Mouse (Mus musculus): ENCODE measurements around the gene C2cd5. TPM values are rescaled to one million over a fixed set of nuclear protein-coding genes. Genes with fewer than 3 reads are reported as not detected.

C2cd5 gene
- total and polyA plus RNA-seq, 3 experiments: 19.1 to 22.3 (median 19.7) TPM

DNA sequence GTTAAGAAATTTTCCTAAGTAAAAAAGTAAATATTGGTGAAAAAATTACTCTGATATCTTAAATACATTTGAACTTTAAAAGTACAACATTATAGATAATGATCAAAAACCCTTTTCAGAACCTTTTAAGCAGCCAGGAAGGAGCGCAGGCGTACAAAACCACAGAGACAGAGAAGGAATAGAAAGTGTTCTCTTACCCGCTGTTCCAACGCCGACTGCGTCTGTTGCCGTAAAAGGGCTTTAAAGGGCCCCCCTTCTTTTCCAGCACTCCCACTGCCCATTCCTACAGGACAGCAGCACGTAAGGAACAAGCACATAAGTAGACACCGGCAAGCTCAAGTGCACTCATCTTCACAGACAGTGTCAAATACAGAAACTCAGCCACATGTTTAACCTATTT is 33.1 kb downstream of the C2cd5 start:
- no peak overlapping the region for H3K4me3 ChIP-seq (replicated peaks in 1 of 3; ENCODE audit: low read depth in 2 of 3, low read length in 2 of 3, poor library complexity in 1 of 3)
- no peak for DNase-seq (ENCODE audit: extremely low read depth)

GRCm38 (mm10) chr6:143064047-143064446 is 35.9 kb downstream of the C2cd5 start:
- dilution Hi-C loops (cut with MboI; ENCODE audit: extremely low pct_ligation_motif_present, extremely low pct_unique_long_range_greater_than_20kb, low sequenced_read_pairs) (no loop called here), in situ Hi-C loops (cut with MboI; ENCODE audit: low pct_ligation_motif_present, low pct_unique_long_range_greater_than_20kb, low sequenced_read_pairs) (no loop called here)
- Histone ChIP-seq H3K79me2 (replicated peaks; ENCODE audit: control insufficient read depth, extremely low read depth, insufficient read depth, poor library complexity, severe bottlenecking) (no peaks in the 10 kb centered on the region), H3K27me3 (replicated peaks) (no peaks in the 10 kb centered on the region), H3K4me1 (ENCODE audit: control insufficient read depth in 1 of 2, insufficient read depth in 2 of 2) (no peaks in the 10 kb centered on the region), H3K36me3 (replicated peaks in 1 of 2; ENCODE audit: control insufficient read depth in 1 of 2, insufficient read depth in 1 of 2, low read length in 1 of 2) (peaks cover 13 to 77% of the 10 kb centered on the region in 2 experiments), H3K4me2 (ENCODE audit: insufficient read depth, low read depth, poor library complexity, severe bottlenecking) (no peak overlapping the region), H3K27ac (ENCODE audit: insufficient read depth, low read depth) (no peak overlapping the region), H3K9ac (ENCODE audit: insufficient read depth, low read depth) (no peak overlapping the region), H3K4me3 (replicated peaks in 1 of 3; ENCODE audit: low read depth in 2 of 3, low read length in 2 of 3, poor library complexity in 1 of 3) (no peak overlapping the region), H3K9me3 (replicated peaks; ENCODE audit: low read length) (no peaks in the 10 kb centered on the region)
- TF ChIP-seq GABPA (IDR thresholded peaks at IDR 0.05; ENCODE audit: insufficient replicate concordance, low read depth, low read length): no peak
- no peak for TF ChIP-seq JUND (conservative IDR thresholded peaks at IDR 0.05; ENCODE audit: low read depth, low read length)
- no peak for TF ChIP-seq ZMIZ1 (IDR thresholded peaks at IDR 0.05; ENCODE audit: low read depth, low read length)
- no peak for TF ChIP-seq PAX5 (IDR thresholded peaks at IDR 0.05; ENCODE audit: low read length)
- no peak for TF ChIP-seq CTCF (conservative IDR thresholded peaks at IDR 0.05 in 1 of 2, IDR thresholded peaks at IDR 0.05 in 1 of 2; ENCODE audit: low read depth in 2 of 2, low read length in 2 of 2)
- DNase-seq (ENCODE audit: extremely low read depth): no peak

More for the DNA sequence above, 33.1 kb downstream of the C2cd5 start:
- H3K9me3 ChIP-seq (replicated peaks; ENCODE audit: low read length): no peaks in the 10 kb centered on the region
- no peak overlapping the region for H3K9ac ChIP-seq (ENCODE audit: insufficient read depth, low read depth)
- no peaks in the 10 kb centered on the region for H3K4me1 ChIP-seq (ENCODE audit: control insufficient read depth in 1 of 2, insufficient read depth in 2 of 2)
- dilution Hi-C loops (cut with MboI; ENCODE audit: extremely low pct_ligation_motif_present, extremely low pct_unique_long_range_greater_than_20kb, low sequenced_read_pairs) (no loop called here), in situ Hi-C loops (cut with MboI; ENCODE audit: low pct_ligation_motif_present, low pct_unique_long_range_greater_than_20kb, low sequenced_read_pairs) (no loop called here)
- no peaks in the 10 kb centered on the region for H3K79me2 ChIP-seq (replicated peaks; ENCODE audit: control insufficient read depth, extremely low read depth, insufficient read depth, poor library complexity, severe bottlenecking)
- TF ChIP-seq TCF12 (IDR thresholded peaks at IDR 0.05; ENCODE audit: low read depth, low read length) (no peak), JUN (IDR thresholded peaks at IDR 0.05; ENCODE audit: insufficient read depth, low read depth, low read length) (no peak), ZC3H11A (IDR thresholded peaks at IDR 0.05; ENCODE audit: low read depth, low read length) (no peak), POLR2AphosphoS2 (IDR thresholded peaks at IDR 0.05; ENCODE audit: low read depth, low read length) (no peak), RAD21 (IDR thresholded peaks at IDR 0.05; ENCODE audit: low read depth, low read length) (no peak), USF2 (conservative IDR thresholded peaks at IDR 0.05; ENCODE audit: low read depth, low read length) (no peak), ETS1 (conservative IDR thresholded peaks at IDR 0.05; ENCODE audit: low read depth, low read length) (no peak), TBP (conservative IDR thresholded peaks at IDR 0.05; ENCODE audit: low read depth, low read length) (no peak)
- no peaks in the 10 kb centered on the region for H3K27me3 ChIP-seq (replicated peaks)
- no peak overlapping the region for H3K4me2 ChIP-seq (ENCODE audit: insufficient read depth, low read depth, poor library complexity, severe bottlenecking)
- no peak overlapping the region for H3K27ac ChIP-seq (ENCODE audit: insufficient read depth, low read depth)
- H3K36me3 ChIP-seq (replicated peaks in 1 of 2; ENCODE audit: control insufficient read depth in 1 of 2, insufficient read depth in 1 of 2, low read length in 1 of 2): peaks cover 17 to 68% of the 10 kb centered on the region in 2 experiments

- TF ChIP-seq SIN3A (IDR thresholded peaks at IDR 0.05; ENCODE audit: low read length): no peak
- TF ChIP-seq HCFC1 (IDR thresholded peaks at IDR 0.05; ENCODE audit: low read depth, low read length): no peak
- no peak for TF ChIP-seq ZNF384 (IDR thresholded peaks at IDR 0.05; ENCODE audit: low read depth, low read length)
- TF ChIP-seq ETS1 (conservative IDR thresholded peaks at IDR 0.05; ENCODE audit: low read depth, low read length): no peak
- TF ChIP-seq POLR2A (IDR thresholded peaks at IDR 0.05; ENCODE audit: low read depth, low read length): no peak
- TF ChIP-seq IRF4 (IDR thresholded peaks at IDR 0.05; ENCODE audit: low read depth, low read length): no peak
- TF ChIP-seq RCOR1 (conservative IDR thresholded peaks at IDR 0.05; ENCODE audit: low read depth, low read length): no peak
- Histone ChIP-seq H3K4me2 (ENCODE audit: insufficient read depth, low read depth, poor library complexity, severe bottlenecking) (no peak overlapping the region), H3K27me3 (replicated peaks) (no peaks in the 10 kb centered on the region), H3K27ac (ENCODE audit: insufficient read depth, low read depth) (no peak overlapping the region), H3K9me3 (replicated peaks; ENCODE audit: low read length) (no peaks in the 10 kb centered on the region), H3K36me3 (replicated peaks in 1 of 2; ENCODE audit: control insufficient read depth in 1 of 2, insufficient read depth in 1 of 2, low read length in 1 of 2) (peaks cover 11 to 70% of the 10 kb centered on the region in 2 experiments), H3K4me1 (ENCODE audit: control insufficient read depth in 1 of 2, insufficient read depth in 2 of 2) (no peaks in the 10 kb centered on the region), H3K9ac (ENCODE audit: insufficient read depth, low read depth) (no peak overlapping the region), H3K79me2 (replicated peaks; ENCODE audit: control insufficient read depth, extremely low read depth, insufficient read depth, poor library complexity, severe bottlenecking) (no peaks in the 10 kb centered on the region), H3K4me3 (replicated peaks in 1 of 3; ENCODE audit: low read depth in 2 of 3, low read length in 2 of 3, poor library complexity in 1 of 3) (no peak overlapping the region)
- dilution Hi-C loops (cut with MboI; ENCODE audit: extremely low pct_ligation_motif_present, extremely low pct_unique_long_range_greater_than_20kb, low sequenced_read_pairs): no loop called here
- no peak for DNase-seq (ENCODE audit: extremely low read depth)
- in situ Hi-C loops (cut with MboI; ENCODE audit: low pct_ligation_motif_present, low pct_unique_long_range_greater_than_20kb, low sequenced_read_pairs): no loop called here
Measured at GRCm38 (mm10) chr6:143057601-143058000, 42.3 kb downstream of the C2cd5 start.

Data from CH12.LX (cell line).